Mouse (Mus musculus): ENCODE measurements around the gene Pde1a.

- TF ChIP-seq CTCF (IDR thresholded peaks at IDR 0.05; ENCODE audit: insufficient read depth, low read length): no peak
- no peak for TF ChIP-seq POLR2A (IDR thresholded peaks at IDR 0.05; ENCODE audit: borderline replicate concordance, extremely low read depth, low read depth, low read length)
These were observed 104.2 kb downstream of the Pde1a start for GRCm38 (mm10) chr2:80025038-80025437.

Data from lung, adult 2 months (tissue).